Mouse (Mus musculus): ENCODE data around the gene Sgms1. TPM values are rescaled to one million over a fixed set of nuclear protein-coding genes. Genes with fewer than 3 reads are reported as not detected.

The Sgms1 gene
- polyA plus RNA-seq, 1 experiment = 5.3 TPM

DNA sequence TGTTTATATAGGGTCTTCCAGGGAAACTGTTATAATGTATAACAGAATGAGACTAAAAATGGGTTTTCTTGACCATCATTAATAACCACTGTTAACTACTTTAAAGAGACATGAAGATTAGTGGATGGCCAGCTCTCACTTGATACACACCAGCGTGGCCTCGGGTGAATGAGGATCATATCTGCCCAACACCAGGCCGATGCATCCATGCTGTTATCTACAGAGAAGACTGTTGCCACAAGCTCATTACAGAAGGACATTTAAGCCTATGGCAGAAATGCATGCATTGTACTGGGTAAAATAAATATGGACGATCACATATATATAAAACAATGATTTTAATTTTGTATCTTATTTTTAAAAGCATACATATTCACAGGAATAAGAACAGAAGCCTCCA, 149.6 kb downstream of the Sgms1 start:
- TF ChIP-seq CTCF (IDR thresholded peaks at IDR 0.05; ENCODE audit: control insufficient read depth, insufficient read depth, insufficient read length) (no peak), MYOD1 (IDR thresholded peaks at IDR 0.05; ENCODE audit: control insufficient read depth, insufficient read length, low read depth) (no peak), USF1 (IDR thresholded peaks at IDR 0.05; ENCODE audit: low read depth) (no peak), MYOG (IDR thresholded peaks at IDR 0.05; ENCODE audit: control insufficient read depth, extremely low read depth, insufficient read length) (no peak), FOSL1 (IDR thresholded peaks at IDR 0.05; ENCODE audit: insufficient read depth, low read length, poor library complexity, severe bottlenecking) (no peak), MAX (IDR thresholded peaks at IDR 0.05) (no peak), CEBPB (IDR thresholded peaks at IDR 0.05; ENCODE audit: low read depth) (no peak)
- no peaks in the 10 kb centered on the region for H3K79me3 ChIP-seq (ENCODE audit: low read depth)
- no peak overlapping the region for H3K4me3 ChIP-seq (ENCODE audit: insufficient read depth, poor library complexity, severe bottlenecking)

GRCm38 (mm10) chr19:32239459-32239792, 150.1 kb downstream of the Sgms1 start:
- Histone ChIP-seq H3K27me3 (ENCODE audit: control insufficient read depth, insufficient read depth, insufficient read length) (no peaks in the 10 kb centered on the region), H3K79me3 (ENCODE audit: low read depth) (no peaks in the 10 kb centered on the region), H3K79me2 (ENCODE audit: control insufficient read depth, insufficient read depth) (no peaks in the 10 kb centered on the region), H3K36me3 (ENCODE audit: control insufficient read depth, insufficient read depth) (no peaks in the 10 kb centered on the region), H3ac (ENCODE audit: control insufficient read depth, insufficient read length, low read depth) (no peak overlapping the region), H3K4me3 (ENCODE audit: insufficient read depth, poor library complexity, severe bottlenecking) (no peak overlapping the region)
- TF ChIP-seq FOSL1 (IDR thresholded peaks at IDR 0.05; ENCODE audit: insufficient read depth, low read length, poor library complexity, severe bottlenecking) (no peak), CTCF (IDR thresholded peaks at IDR 0.05; ENCODE audit: control insufficient read depth, insufficient read depth, insufficient read length) (no peak), USF1 (IDR thresholded peaks at IDR 0.05; ENCODE audit: low read depth) (no peak), MAX (IDR thresholded peaks at IDR 0.05) (no peak), MYOD1 (IDR thresholded peaks at IDR 0.05; ENCODE audit: control insufficient read depth, insufficient read length, low read depth) (no peak), MYOG (IDR thresholded peaks at IDR 0.05; ENCODE audit: control insufficient read depth, extremely low read depth, insufficient read length) (no peak), CEBPB (IDR thresholded peaks at IDR 0.05; ENCODE audit: low read depth) (no peak)

More for the DNA sequence above, 149.6 kb downstream of the Sgms1 start:
- Histone ChIP-seq H3K36me3 (ENCODE audit: control insufficient read depth, insufficient read depth) (no peaks in the 10 kb centered on the region), H3ac (ENCODE audit: control insufficient read depth, insufficient read length, low read depth) (no peak overlapping the region), H3K27me3 (ENCODE audit: control insufficient read depth, insufficient read depth, insufficient read length) (no peaks in the 10 kb centered on the region), H3K79me2 (ENCODE audit: control insufficient read depth, insufficient read depth) (no peaks in the 10 kb centered on the region)

DNA sequence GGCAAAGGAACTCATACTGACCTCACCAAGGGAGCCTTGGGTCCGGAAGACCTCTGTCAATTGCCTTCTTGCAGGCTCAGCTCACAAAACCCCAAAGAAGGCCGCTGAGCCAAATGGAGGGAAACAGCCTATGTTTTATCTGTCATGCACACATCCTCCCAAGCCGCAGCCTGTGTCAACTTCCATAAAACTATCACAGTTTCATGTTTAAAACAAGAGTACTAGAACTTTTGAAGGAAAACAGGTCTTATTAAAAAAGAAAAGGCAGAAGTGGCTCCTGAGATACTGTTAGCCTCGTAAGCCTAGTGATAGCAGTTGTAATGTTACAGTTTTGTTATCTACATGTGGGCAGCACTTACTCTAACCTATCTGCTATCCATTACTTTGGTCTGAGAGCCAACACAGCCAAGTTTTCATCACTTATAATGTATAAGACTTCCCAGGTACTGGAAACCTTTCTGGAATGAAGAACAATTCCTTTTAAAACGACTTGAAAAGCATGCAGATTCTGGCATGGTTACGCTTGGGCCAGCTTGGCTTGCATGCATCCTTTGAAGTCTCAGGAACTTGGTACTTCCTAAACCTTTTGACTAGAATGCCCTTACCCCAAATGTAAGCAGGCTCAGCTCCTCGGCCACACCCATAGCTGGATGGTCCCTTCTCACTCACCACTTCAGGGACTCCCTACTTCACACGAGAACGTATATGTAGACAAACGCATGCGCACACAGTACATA, 150.6 kb downstream of the Sgms1 start:
- H3K4me3 ChIP-seq (ENCODE audit: insufficient read depth, poor library complexity, severe bottlenecking) = no peak overlapping the region
- no peaks in the 10 kb centered on the region for H3K79me3 ChIP-seq (ENCODE audit: low read depth)

DNA sequence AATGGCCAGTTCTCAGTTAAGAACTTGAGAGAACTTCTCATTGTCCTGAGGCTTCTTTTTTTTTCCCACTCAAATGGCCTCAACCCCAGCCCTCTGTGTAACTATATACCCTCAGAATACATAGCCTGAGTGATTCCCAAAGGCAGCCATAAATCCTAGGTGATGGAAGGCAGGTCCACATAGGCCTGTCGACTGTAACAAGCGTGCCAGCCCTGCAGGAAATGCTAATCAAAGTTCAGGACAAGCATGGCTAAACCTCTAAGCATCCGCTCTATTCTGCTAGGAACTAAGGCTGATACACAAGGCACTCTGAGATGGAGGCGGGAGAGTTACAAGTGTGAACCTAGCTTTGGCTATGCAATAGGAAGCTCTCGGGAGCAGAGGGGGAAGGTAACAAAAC, 151.8 kb downstream of the Sgms1 start:
- H3K27me3 ChIP-seq (ENCODE audit: control insufficient read depth, insufficient read depth, insufficient read length) = no peaks in the 10 kb centered on the region
- no peak overlapping the region for H3ac ChIP-seq (ENCODE audit: control insufficient read depth, insufficient read length, low read depth)
- no peaks in the 10 kb centered on the region for H3K36me3 ChIP-seq (ENCODE audit: control insufficient read depth, insufficient read depth)
- H3K79me2 ChIP-seq (ENCODE audit: control insufficient read depth, insufficient read depth) = no peaks in the 10 kb centered on the region
- no peak for TF ChIP-seq CTCF (IDR thresholded peaks at IDR 0.05; ENCODE audit: control insufficient read depth, insufficient read depth, insufficient read length)
- TF ChIP-seq CEBPB (IDR thresholded peaks at IDR 0.05; ENCODE audit: low read depth) = no peak
- no peak for TF ChIP-seq MAX (IDR thresholded peaks at IDR 0.05)
- TF ChIP-seq USF1 (IDR thresholded peaks at IDR 0.05; ENCODE audit: low read depth) = no peak
- TF ChIP-seq FOSL1 (IDR thresholded peaks at IDR 0.05; ENCODE audit: insufficient read depth, low read length, poor library complexity, severe bottlenecking) = no peak
- TF ChIP-seq MYOG (IDR thresholded peaks at IDR 0.05; ENCODE audit: control insufficient read depth, extremely low read depth, insufficient read length) = no peak
- TF ChIP-seq MYOD1 (IDR thresholded peaks at IDR 0.05; ENCODE audit: control insufficient read depth, insufficient read length, low read depth) = no peak
- H3K79me3 ChIP-seq (ENCODE audit: low read depth) = no peaks in the 10 kb centered on the region
- no peak overlapping the region for H3K4me3 ChIP-seq (ENCODE audit: insufficient read depth, poor library complexity, severe bottlenecking)

More for the DNA sequence above, 150.6 kb downstream of the Sgms1 start:
- Histone ChIP-seq H3K36me3 (ENCODE audit: control insufficient read depth, insufficient read depth) (no peaks in the 10 kb centered on the region), H3K79me2 (ENCODE audit: control insufficient read depth, insufficient read depth) (no peaks in the 10 kb centered on the region), H3K27me3 (ENCODE audit: control insufficient read depth, insufficient read depth, insufficient read length) (no peaks in the 10 kb centered on the region), H3ac (ENCODE audit: control insufficient read depth, insufficient read length, low read depth) (no peak overlapping the region)
- TF ChIP-seq CEBPB (IDR thresholded peaks at IDR 0.05; ENCODE audit: low read depth) (no peak), MYOD1 (IDR thresholded peaks at IDR 0.05; ENCODE audit: control insufficient read depth, insufficient read length, low read depth) (no peak), FOSL1 (IDR thresholded peaks at IDR 0.05; ENCODE audit: insufficient read depth, low read length, poor library complexity, severe bottlenecking) (no peak), USF1 (IDR thresholded peaks at IDR 0.05; ENCODE audit: low read depth) (no peak), CTCF (IDR thresholded peaks at IDR 0.05; ENCODE audit: control insufficient read depth, insufficient read depth, insufficient read length) (no peak), MYOG (IDR thresholded peaks at IDR 0.05; ENCODE audit: control insufficient read depth, extremely low read depth, insufficient read length) (no peak), MAX (IDR thresholded peaks at IDR 0.05) (no peak)

DNA sequence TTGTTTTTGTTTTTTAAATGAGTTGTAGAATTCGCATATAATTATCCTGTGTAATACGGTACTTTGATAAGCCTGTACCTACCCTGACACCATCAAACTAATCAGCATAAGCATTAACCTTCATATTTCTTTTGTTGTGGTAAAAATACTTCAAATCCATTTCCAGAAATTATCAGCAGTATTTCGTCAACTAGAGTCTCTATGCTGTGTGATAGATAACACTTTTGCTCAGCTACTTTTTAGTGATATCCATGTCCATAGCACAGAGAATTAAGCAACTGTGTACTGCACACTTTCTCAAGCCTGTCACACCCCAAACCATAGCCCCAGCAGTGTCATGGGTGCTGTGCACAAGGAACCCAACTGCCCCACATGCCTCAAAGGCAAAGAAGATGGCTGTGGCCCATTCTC, 152.3 kb downstream of the Sgms1 start:
- Histone ChIP-seq H3K79me3 (ENCODE audit: low read depth) (no peaks in the 10 kb centered on the region), H3K36me3 (ENCODE audit: control insufficient read depth, insufficient read depth) (no peaks in the 10 kb centered on the region), H3K4me3 (ENCODE audit: insufficient read depth, poor library complexity, severe bottlenecking) (no peak overlapping the region), H3K79me2 (ENCODE audit: control insufficient read depth, insufficient read depth) (no peaks in the 10 kb centered on the region), H3K27me3 (ENCODE audit: control insufficient read depth, insufficient read depth, insufficient read length) (no peaks in the 10 kb centered on the region), H3ac (ENCODE audit: control insufficient read depth, insufficient read length, low read depth) (no peak overlapping the region)
- TF ChIP-seq CTCF (IDR thresholded peaks at IDR 0.05; ENCODE audit: control insufficient read depth, insufficient read depth, insufficient read length) (no peak), MAX (IDR thresholded peaks at IDR 0.05) (no peak), FOSL1 (IDR thresholded peaks at IDR 0.05; ENCODE audit: insufficient read depth, low read length, poor library complexity, severe bottlenecking) (no peak), MYOD1 (IDR thresholded peaks at IDR 0.05; ENCODE audit: control insufficient read depth, insufficient read length, low read depth) (no peak), USF1 (IDR thresholded peaks at IDR 0.05; ENCODE audit: low read depth) (no peak)

All from C2C12 (cell line).